Mouse (Mus musculus): ENCODE measurements around the gene Pomgnt1. TPM values are rescaled to one million over a fixed set of nuclear protein-coding genes. Genes with fewer than 3 reads are reported as not detected.

Gene Pomgnt1
- polyA plus RNA-seq, 1 experiment from 2014 or later = 37.7 TPM

GRCm38 (mm10) chr4:116173752-116174151 is 50.1 kb downstream of the Pomgnt1 start:
- ATAC-seq (replicated peaks; ENCODE audit: low FRiP score) (no peak), DNase-seq (ENCODE audit: low spot score) (no peak)
- Histone ChIP-seq H3K36me3 (ENCODE audit: control insufficient read depth, insufficient read depth, low read length) (no peaks in the 10 kb centered on the region), H3K9ac (ENCODE audit: low read depth, low read length) (no peak overlapping the region), H3K9me3 (ENCODE audit: control insufficient read depth, low read length) (no peaks in the 10 kb centered on the region), H3K27ac (ENCODE audit: low read depth, low read length) (no peak overlapping the region), H3K27me3 (replicated peaks; ENCODE audit: control insufficient read depth, insufficient read depth, low read length) (no peaks in the 10 kb centered on the region), H3K4me1 (replicated peaks; ENCODE audit: control insufficient read depth, insufficient read depth, low read length) (peaks cover 27% of the 10 kb centered on the region), H3K4me2 (no peak overlapping the region), H3K4me3 (ENCODE audit: low read depth, low read length) (no peak overlapping the region)
- 84% methylated on average over 4 of the region's 4 CpGs for WGBS

GRCm38 (mm10) chr4:116174466-116175116 is 51.0 kb downstream of the Pomgnt1 start:
- 40% methylated on average over 6 of the region's 6 CpGs for WGBS
- no peak overlapping the region for H3K4me3 ChIP-seq (ENCODE audit: low read depth, low read length)
- H3K36me3 ChIP-seq (ENCODE audit: control insufficient read depth, insufficient read depth, low read length) = no peaks in the 10 kb centered on the region
- no peak for DNase-seq (ENCODE audit: low spot score)
- H3K4me2 ChIP-seq = no peak overlapping the region
- H3K27ac ChIP-seq (ENCODE audit: low read depth, low read length) = no peak overlapping the region
- no peaks in the 10 kb centered on the region for H3K9me3 ChIP-seq (ENCODE audit: control insufficient read depth, low read length)
- no peak for ATAC-seq (replicated peaks; ENCODE audit: low FRiP score)
- peaks cover 27% of the 10 kb centered on the region for H3K4me1 ChIP-seq (replicated peaks; ENCODE audit: control insufficient read depth, insufficient read depth, low read length)
- H3K27me3 ChIP-seq (replicated peaks; ENCODE audit: control insufficient read depth, insufficient read depth, low read length) = peaks cover 2% of the 10 kb centered on the region; the same call in 1 of the 2 replicates
- no peak overlapping the region for H3K9ac ChIP-seq (ENCODE audit: low read depth, low read length)

GRCm38 (mm10) chr4:116175136-116175535 is 51.5 kb downstream of the Pomgnt1 start:
- DNase-seq (ENCODE audit: low spot score) (no peak), ATAC-seq (replicated peaks; ENCODE audit: low FRiP score) (no peak)
- no peaks in the 10 kb centered on the region for H3K9me3 ChIP-seq (ENCODE audit: control insufficient read depth, low read length)
- 0 out of 2 replicates have a peak overlapping the region, but pooled peaks have one; percentile 14 for H3K9ac ChIP-seq (ENCODE audit: low read depth, low read length)
- no peak overlapping the region for H3K4me3 ChIP-seq (ENCODE audit: low read depth, low read length)
- H3K27ac ChIP-seq (ENCODE audit: low read depth, low read length) = no peak overlapping the region
- peaks cover 2% of the 10 kb centered on the region; the same call in 1 of the 2 replicates for H3K27me3 ChIP-seq (replicated peaks; ENCODE audit: control insufficient read depth, insufficient read depth, low read length)
- peaks cover 27% of the 10 kb centered on the region for H3K4me1 ChIP-seq (replicated peaks; ENCODE audit: control insufficient read depth, insufficient read depth, low read length)
- no peak overlapping the region; the same call in 1 of the 2 replicates for H3K4me2 ChIP-seq
- H3K36me3 ChIP-seq (ENCODE audit: control insufficient read depth, insufficient read depth, low read length) = no peaks in the 10 kb centered on the region

- ATAC-seq (replicated peaks; ENCODE audit: low FRiP score) = peak; percentile 89
- no peaks in the 10 kb centered on the region for H3K36me3 ChIP-seq (ENCODE audit: control insufficient read depth, insufficient read depth, low read length)
- H3K4me3 ChIP-seq (ENCODE audit: low read depth, low read length) = no peak overlapping the region
- H3K9ac ChIP-seq (ENCODE audit: low read depth, low read length) = peak overlapping the region; percentile 30; the same call in 1 of the 2 replicates
- H3K27me3 ChIP-seq (replicated peaks; ENCODE audit: control insufficient read depth, insufficient read depth, low read length) = peaks cover 2% of the 10 kb centered on the region; the same call in 1 of the 2 replicates
- H3K27ac ChIP-seq (ENCODE audit: low read depth, low read length) = peak overlapping the region; percentile 45; the same call in 1 of the 2 replicates
- no peaks in the 10 kb centered on the region for H3K9me3 ChIP-seq (ENCODE audit: control insufficient read depth, low read length)
- peak overlapping the region; percentile 49 for H3K4me2 ChIP-seq
- peaks cover 27% of the 10 kb centered on the region for H3K4me1 ChIP-seq (replicated peaks; ENCODE audit: control insufficient read depth, insufficient read depth, low read length)
- WGBS = 33% methylated on average over 7 of the region's 7 CpGs
- no peak for DNase-seq (ENCODE audit: low spot score)
These were observed 52.3 kb downstream of the Pomgnt1 start for GRCm38 (mm10) chr4:116175711-116176542.

- Histone ChIP-seq H3K4me1 (replicated peaks; ENCODE audit: control insufficient read depth, insufficient read depth, low read length) (peaks cover 27% of the 10 kb centered on the region), H3K4me3 (ENCODE audit: low read depth, low read length) (0 out of 2 replicates have a peak overlapping the region, but pooled peaks have one; percentile 14), H3K4me2 (peak overlapping the region; percentile 49), H3K9ac (ENCODE audit: low read depth, low read length) (no peak overlapping the region), H3K27ac (ENCODE audit: low read depth, low read length) (peak overlapping the region; percentile 45; the same call in 1 of the 2 replicates), H3K9me3 (ENCODE audit: control insufficient read depth, low read length) (no peaks in the 10 kb centered on the region), H3K27me3 (replicated peaks; ENCODE audit: control insufficient read depth, insufficient read depth, low read length) (peaks cover 2% of the 10 kb centered on the region; the same call in 1 of the 2 replicates), H3K36me3 (ENCODE audit: control insufficient read depth, insufficient read depth, low read length) (no peaks in the 10 kb centered on the region)
- ATAC-seq (replicated peaks; ENCODE audit: low FRiP score) (peak; percentile 24), DNase-seq (ENCODE audit: low spot score) (no peak)
- WGBS = 13% methylated on average over 10 of the region's 10 CpGs
These were observed 52.9 kb downstream of the Pomgnt1 start for GRCm38 (mm10) chr4:116176543-116176988.

- WGBS = 23% methylated on average over 5 of the region's 5 CpGs
- Histone ChIP-seq H3K36me3 (ENCODE audit: control insufficient read depth, insufficient read depth, low read length) (no peaks in the 10 kb centered on the region), H3K9ac (ENCODE audit: low read depth, low read length) (no peak overlapping the region), H3K27ac (ENCODE audit: low read depth, low read length) (peak overlapping the region; percentile 6; the same call in 1 of the 2 replicates), H3K27me3 (replicated peaks; ENCODE audit: control insufficient read depth, insufficient read depth, low read length) (peaks cover 7% of the 10 kb centered on the region; the same call in 1 of the 2 replicates), H3K9me3 (ENCODE audit: control insufficient read depth, low read length) (no peaks in the 10 kb centered on the region), H3K4me1 (replicated peaks; ENCODE audit: control insufficient read depth, insufficient read depth, low read length) (peaks cover 27% of the 10 kb centered on the region), H3K4me3 (ENCODE audit: low read depth, low read length) (no peak overlapping the region), H3K4me2 (peak overlapping the region; percentile 49; the same call in 1 of the 2 replicates)
- DNase-seq (ENCODE audit: low spot score) (no peak), ATAC-seq (replicated peaks; ENCODE audit: low FRiP score) (peak; percentile 27; the same call in 1 of the 2 replicates)
These were observed 53.5 kb downstream of the Pomgnt1 start for GRCm38 (mm10) chr4:116177140-116177539.

GRCm38 (mm10) chr4:116182079-116182478 is 58.4 kb downstream of the Pomgnt1 start:
- no peak overlapping the region for H3K4me2 ChIP-seq
- no peak overlapping the region for H3K4me3 ChIP-seq (ENCODE audit: low read depth, low read length)
- no peak for DNase-seq (ENCODE audit: low spot score)
- ATAC-seq (replicated peaks; ENCODE audit: low FRiP score) = no peak
- no peak overlapping the region for H3K27ac ChIP-seq (ENCODE audit: low read depth, low read length)
- H3K36me3 ChIP-seq (ENCODE audit: control insufficient read depth, insufficient read depth, low read length) = no peaks in the 10 kb centered on the region
- no peaks in the 10 kb centered on the region for H3K4me1 ChIP-seq (replicated peaks; ENCODE audit: control insufficient read depth, insufficient read depth, low read length)
- peaks cover 22% of the 10 kb centered on the region for H3K27me3 ChIP-seq (replicated peaks; ENCODE audit: control insufficient read depth, insufficient read depth, low read length)
- no peaks in the 10 kb centered on the region for H3K9me3 ChIP-seq (ENCODE audit: control insufficient read depth, low read length)
- WGBS = 51% methylated on average over 3 of the region's 3 CpGs
- H3K9ac ChIP-seq (ENCODE audit: low read depth, low read length) = no peak overlapping the region

- Histone ChIP-seq H3K36me3 (ENCODE audit: control insufficient read depth, insufficient read depth, low read length) (no peaks in the 10 kb centered on the region), H3K4me2 (peak overlapping the region; percentile 25), H3K4me1 (replicated peaks; ENCODE audit: control insufficient read depth, insufficient read depth, low read length) (no peaks in the 10 kb centered on the region), H3K27me3 (replicated peaks; ENCODE audit: control insufficient read depth, insufficient read depth, low read length) (peaks cover 22% of the 10 kb centered on the region), H3K9me3 (ENCODE audit: control insufficient read depth, low read length) (no peaks in the 10 kb centered on the region), H3K4me3 (ENCODE audit: low read depth, low read length) (no peak overlapping the region), H3K27ac (ENCODE audit: low read depth, low read length) (no peak overlapping the region), H3K9ac (ENCODE audit: low read depth, low read length) (0 out of 2 replicates have a peak overlapping the region, but pooled peaks have one; percentile 12)
- ATAC-seq (replicated peaks; ENCODE audit: low FRiP score) (no peak), DNase-seq (ENCODE audit: low spot score) (no peak)
- 14% methylated on average over 12 of the region's 12 CpGs for WGBS
These were observed 59.1 kb downstream of the Pomgnt1 start for GRCm38 (mm10) chr4:116182745-116183144.

Data from liver, embryonic 11.5 days (tissue).